Mouse (Mus musculus): ENCODE measurements around the gene Ptk6. TPM values are rescaled to one million over a fixed set of nuclear protein-coding genes. Genes with fewer than 3 reads are reported as not detected.

The Ptk6 gene
- total RNA-seq, 4 experiments from 2014 or later = not detected

Other genes with a start within 250 kb of the Ptk6 start
- 10 to 100 TPM; 51.3 to 66.2 (median 57.5) TPM for gene Nkain4, start 248.1 kb downstream of the Ptk6 start, total RNA-seq (2022)
- gene Arfgap1, start 235.6 kb downstream of the Ptk6 start, total RNA-seq (2022) = 100 to 1,000 TPM; 136 to 140 (median 137) TPM
- gene Col20a1, start 216.3 kb downstream of the Ptk6 start, total RNA-seq (2022) = 1 to 10 TPM; 2.8 to 5.5 (median 3.1) TPM
- 10 to 100 TPM; 21.1 to 28.4 (median 23.8) TPM for gene Chrna4, start 159.2 kb downstream of the Ptk6 start, total RNA-seq (2022)
- gene Kcnq2, start 67.5 kb downstream of the Ptk6 start, total RNA-seq (2022) = 100 to 1,000 TPM; 264 to 350 (median 303) TPM
- 1,000 to 10,000 TPM in 3 of 4 experiments, 100 to 1,000 TPM in 1; 995 to 1,073 (median 1,037) TPM for gene Eef1a2, start 45.8 kb downstream of the Ptk6 start, total RNA-seq (2022)
- 10 to 100 TPM; 70.7 to 91.8 (median 77.8) TPM for gene Ppdpf, start 15.5 kb downstream of the Ptk6 start, total RNA-seq (2022)
- under 1 TPM in 3 of 4 experiments, not detected in 1; 0.24 to 0.34 (median 0.31) TPM for gene Srms, start 10.4 kb upstream of the Ptk6 start, total RNA-seq (2022)
- not detected for gene Fndc11, start 17.2 kb upstream of the Ptk6 start, total RNA-seq (2022)
- gene Helz2, start 39.2 kb upstream of the Ptk6 start, total RNA-seq (2022) = 1 to 10 TPM; 2.6 to 3.6 (median 2.9) TPM
- 10 to 100 TPM; 17.1 to 22.9 (median 20.9) TPM for gene Gmeb2, start 85.2 kb upstream of the Ptk6 start, total RNA-seq (2022)
- gene Stmn3, start 111.7 kb upstream of the Ptk6 start, total RNA-seq (2022) = 100 to 1,000 TPM; 530 to 604 (median 573) TPM
- gene Rtel1, start 117.0 kb upstream of the Ptk6 start, total RNA-seq (2022) = 10 to 100 TPM; 26.1 to 41.3 (median 37.1) TPM
- gene Zgpat, start 162.1 kb upstream of the Ptk6 start, total RNA-seq (2022) = 10 to 100 TPM; 69.8 to 88.2 (median 76.7) TPM
- gene Arfrp1, start 162.6 kb upstream of the Ptk6 start, total RNA-seq (2022) = 10 to 100 TPM; 43.4 to 54.5 (median 50.7) TPM
- 10 to 100 TPM; 31.4 to 58.3 (median 42.7) TPM for gene Lime1, start 177.3 kb upstream of the Ptk6 start, total RNA-seq (2022)